ENCODE assay signal across 9 mouse cellular contexts in genomic region chr17:67978786-67979185, GRCm38 (mm10). TPM values are rescaled to one million over a fixed set of nuclear protein-coding genes. Genes with fewer than 3 reads are reported as not detected.
DNase-seq lines count a peak whose midpoint lies in the region; ATAC-seq and TF ChIP-seq lines count a peak whose summit lies in the region.
"Had no signal": no experiment of that assay in that cellular context is flagged by ENCODE, and none has a peak within 500 bp of the region (broad histone marks: within the 10 kb centered on the region; RNA-seq: fewer than 3 reads in every experiment).

No protein-coding gene starts in this region.

- 43% methylated on average over 3 of the region's 3 CpGs for WGBS in hindbrain, embryonic 14.5 days
- 54% methylated on average over 3 of the region's 3 CpGs for WGBS in hindbrain, embryonic 11.5 days
- WGBS in heart, adult 2 months: 16% methylated on average over 3 of the region's 3 CpGs
- 7% methylated on average over 3 of the region's 3 CpGs for WGBS in kidney, embryonic 15.5 days

- H3K9me3 ChIP-seq in hindbrain, embryonic 14.5 days (ENCODE audit: control insufficient read depth, low read length): no peaks in the 10 kb centered on the region
- no peaks in the 10 kb centered on the region for H3K9me3 ChIP-seq in hindbrain, embryonic 11.5 days (ENCODE audit: control insufficient read depth, low read length)
- H3K9me3 ChIP-seq in kidney, embryonic 15.5 days (replicated peaks): no peaks in the 10 kb centered on the region
- H3K9me3 ChIP-seq: neural tube, embryonic 13.5 days had no signal

- no peak overlapping the region for H3K4me3 ChIP-seq in hindbrain, embryonic 14.5 days (replicated peaks; ENCODE audit: low read length)
- no peak overlapping the region for H3K4me3 ChIP-seq in hindbrain, embryonic 11.5 days (ENCODE audit: low read depth, low read length)
- H3K4me3 ChIP-seq in heart, adult 2 months: no peak overlapping the region
- no peak overlapping the region for H3K4me3 ChIP-seq in kidney, embryonic 15.5 days (replicated peaks)
- H3K4me3 ChIP-seq in myocyte: no peak overlapping the region
- H3K4me3 ChIP-seq: neural tube, embryonic 13.5 days had no signal

- no peak overlapping the region for H3K9ac ChIP-seq in hindbrain, embryonic 14.5 days
- no peak overlapping the region for H3K9ac ChIP-seq in hindbrain, embryonic 11.5 days (ENCODE audit: low read depth, low read length)
- H3K9ac ChIP-seq in heart, adult 2 months (ENCODE audit: low read depth, low read length): no peak overlapping the region
- H3K9ac ChIP-seq in kidney, embryonic 15.5 days: no peak overlapping the region
- H3K9ac ChIP-seq: neural tube, embryonic 13.5 days had no signal

- peak; percentile 36 for DNase-seq in hindbrain, embryonic 14.5 days (ENCODE audit: low spot score)
- no peak for DNase-seq in hindbrain, embryonic 11.5 days (ENCODE audit: low spot score)
- peak; percentile 93 for DNase-seq in adrenal gland, postnatal 14 days
- peak; percentile 68 to 76 for DNase-seq in heart, adult 2 months
- no peak for DNase-seq in frontal cortex, postnatal 25 days (ENCODE audit: low spot score in 2 of 2)
- DNase-seq in B cell, adult 2 months: no peak

- no peak overlapping the region for H3ac ChIP-seq in myocyte (ENCODE audit: control insufficient read depth, insufficient read length)

- no peak for TF ChIP-seq POLR2A in heart, adult 2 months (IDR thresholded peaks at IDR 0.05; ENCODE audit: insufficient read depth, low read depth, low read length)
- TF ChIP-seq POLR2A in myocyte (IDR thresholded peaks at IDR 0.05; ENCODE audit: insufficient read length, low read depth): no peak

- no peak overlapping the region for H3K27ac ChIP-seq in hindbrain, embryonic 14.5 days
- H3K27ac ChIP-seq in hindbrain, embryonic 11.5 days (ENCODE audit: low read depth, low read length): no peak overlapping the region
- H3K27ac ChIP-seq in heart, adult 2 months: no peak overlapping the region; the same call in 1 of the 2 replicates
- peak overlapping the region; percentile 70 for H3K27ac ChIP-seq in kidney, embryonic 15.5 days
- H3K27ac ChIP-seq: neural tube, embryonic 13.5 days had no signal

- H3K79me2 ChIP-seq in heart, adult 2 months (replicated peaks; ENCODE audit: control insufficient read depth, insufficient read depth, low read length): no peaks in the 10 kb centered on the region
- H3K79me2 ChIP-seq in myocyte (ENCODE audit: control insufficient read depth, insufficient read depth): peaks cover 56% of the 10 kb centered on the region

- no peak overlapping the region for H3K4me2 ChIP-seq in hindbrain, embryonic 14.5 days (replicated peaks)
- no peak overlapping the region for H3K4me2 ChIP-seq in hindbrain, embryonic 11.5 days (replicated peaks; ENCODE audit: low read depth, low read length)
- H3K4me2 ChIP-seq in kidney, embryonic 15.5 days: no peak overlapping the region
- peak overlapping the region; percentile 66 for H3K4me2 ChIP-seq in myocyte (ENCODE audit: low read depth)
- H3K4me2 ChIP-seq: neural tube, embryonic 13.5 days had no signal

- intact Hi-C loops in heart, adult 2 months (cut with DNase I): no loop called here

- H3K4me1 ChIP-seq in hindbrain, embryonic 14.5 days (replicated peaks; ENCODE audit: control insufficient read depth, insufficient read depth, low read length): 0 out of 2 replicates have a peak, but pooled peaks cover 4% of the 10 kb centered on the region
- H3K4me1 ChIP-seq in hindbrain, embryonic 11.5 days (replicated peaks; ENCODE audit: control insufficient read depth, insufficient read depth, low read length): no peaks in the 10 kb centered on the region
- peaks cover 10% of the 10 kb centered on the region for H3K4me1 ChIP-seq in heart, adult 2 months (ENCODE audit: control insufficient read depth, insufficient read depth, low read length)
- H3K4me1 ChIP-seq in kidney, embryonic 15.5 days: peaks cover 20% of the 10 kb centered on the region

- TF ChIP-seq CTCF in heart, adult 2 months (IDR thresholded peaks at IDR 0.05): no peak

- no peaks in the 10 kb centered on the region for H3K36me3 ChIP-seq in hindbrain, embryonic 14.5 days (replicated peaks; ENCODE audit: control insufficient read depth, insufficient read depth)
- H3K36me3 ChIP-seq in hindbrain, embryonic 11.5 days (ENCODE audit: control insufficient read depth, insufficient read depth, low read length): no peaks in the 10 kb centered on the region
- peaks cover 2% of the 10 kb centered on the region; the same call in 1 of the 2 replicates for H3K36me3 ChIP-seq in heart, adult 2 months (ENCODE audit: control insufficient read depth, insufficient read depth, low read length)
- H3K36me3 ChIP-seq in kidney, embryonic 15.5 days: no peaks in the 10 kb centered on the region
- no peaks in the 10 kb centered on the region for H3K36me3 ChIP-seq in myocyte (ENCODE audit: control insufficient read depth, insufficient read depth)
- H3K36me3 ChIP-seq: neural tube, embryonic 13.5 days had no signal

- ATAC-seq in hindbrain, embryonic 14.5 days (ENCODE audit: low FRiP score): no peak; the same call in 1 of the 2 replicates
- no peak for ATAC-seq in hindbrain, embryonic 11.5 days (ENCODE audit: low FRiP score)
- ATAC-seq in kidney, embryonic 15.5 days (replicated peaks; ENCODE audit: low FRiP score): peak; percentile 87

- no peaks in the 10 kb centered on the region for H3K27me3 ChIP-seq in hindbrain, embryonic 14.5 days (ENCODE audit: control insufficient read depth, insufficient read depth, low read length)
- no peaks in the 10 kb centered on the region for H3K27me3 ChIP-seq in hindbrain, embryonic 11.5 days (ENCODE audit: control insufficient read depth, insufficient read depth, low read length)
- H3K27me3 ChIP-seq in heart, adult 2 months (ENCODE audit: control insufficient read depth, insufficient read depth, low read length): no peaks in the 10 kb centered on the region
- no peaks in the 10 kb centered on the region for H3K27me3 ChIP-seq in kidney, embryonic 15.5 days
- no peaks in the 10 kb centered on the region for H3K27me3 ChIP-seq in myocyte (ENCODE audit: control insufficient read depth, insufficient read depth, insufficient read length)
- H3K27me3 ChIP-seq: neural tube, embryonic 13.5 days had no signal

- no peak for TF ChIP-seq EP300 in heart, adult 2 months (IDR thresholded peaks at IDR 0.05; ENCODE audit: insufficient read depth, low read depth, low read length)

TF ChIP-seq in myocyte, 11 proteins besides CTCF, POLR2A, EP300 and RAD21:
- TF ChIP-seq MYOG (IDR thresholded peaks at IDR 0.05; ENCODE audit: control insufficient read depth in 1 of 3, insufficient read depth in 1 of 3, insufficient read length in 2 of 3, low read depth in 2 of 3): peak in 1 of 3 experiments; percentile 18
- TF ChIP-seq TCF12 (IDR thresholded peaks at IDR 0.05; ENCODE audit: insufficient read depth, poor library complexity, severe bottlenecking): no peak
- no peak for TF ChIP-seq E2F4 (IDR thresholded peaks at IDR 0.05; ENCODE audit: insufficient read depth)

RNA-seq across cellular contexts. Expression of gene Arhgap28, which starts 25.1 kb away (rescaled TPM):
- polyA plus RNA-seq in hindbrain, embryonic 14.5 days (2014; fragmentation: Nextera tagmentation; extraction: Ambion mirVana): 10.7 and 12.2 TPM in 2 replicates
- 35.6 and 40.2 TPM in 2 replicates for polyA plus RNA-seq in hindbrain, embryonic 11.5 days (2014; fragmentation: Nextera tagmentation; extraction: Ambion mirVana)
- total RNA-seq in adrenal gland, postnatal 14 days (2021): 13.2 and 14.0 TPM in 2 replicates
- total RNA-seq in heart, adult 2 months (2021): 1 to 10 TPM; 1.6 to 2.5 TPM
- 1.9 and 3.3 TPM in 2 replicates for polyA plus RNA-seq in heart, adult 2 months (2012; rRNA removed)
- polyA plus RNA-seq in kidney, embryonic 15.5 days (2015; fragmentation: Nextera tagmentation; extraction: Ambion mirVana): 22.1 and 26.0 TPM in 2 replicates
- polyA plus RNA-seq in myocyte (2012; fragmentation: generic; extraction: Trizol): 19.8 TPM

Comparison
In these comparisons a context has a peak if more than half of its experiments do, and no peak if none do; other contexts are left out.
1. DNase-seq: peak in hindbrain, embryonic 14.5 days (single experiment), adrenal gland, postnatal 14 days (single experiment) and heart, adult 2 months (2 of 2); none in hindbrain, embryonic 11.5 days (single experiment), frontal cortex, postnatal 25 days (0 of 2) and B cell, adult 2 months (0 of 2).